Mouse (Mus musculus) monocyte, adult 5-6 weeks (primary cell): ENCODE measurements around the gene Gm9936. TPM values are rescaled to one million over a fixed set of nuclear protein-coding genes. Genes with fewer than 3 reads are reported as not detected.

Source experiments
- ATAC-seq: fragments of 153-309, 156-312 bp; replicated peaks from 2 replicates; pipeline ENCODE4 v1.8.0; 2017; ENCODE audit warnings: mild to moderate bottlenecking; ENCODE audit not compliant: low TSS enrichment, insufficient number of reproducible peaks, severe bottlenecking, poor library complexity, low FRiP score
- total RNA-seq: library from RNA; stranded (forward); fragments of 200-1000, 200-491, 200-594 nt; gene quantifications from 3 replicates; pipeline ENCODE4 v1.2.3, GENCODE M21; 2017

The Gm9936 gene
- total RNA-seq, 1 experiment from 2014 or later = not detected

DNA sequence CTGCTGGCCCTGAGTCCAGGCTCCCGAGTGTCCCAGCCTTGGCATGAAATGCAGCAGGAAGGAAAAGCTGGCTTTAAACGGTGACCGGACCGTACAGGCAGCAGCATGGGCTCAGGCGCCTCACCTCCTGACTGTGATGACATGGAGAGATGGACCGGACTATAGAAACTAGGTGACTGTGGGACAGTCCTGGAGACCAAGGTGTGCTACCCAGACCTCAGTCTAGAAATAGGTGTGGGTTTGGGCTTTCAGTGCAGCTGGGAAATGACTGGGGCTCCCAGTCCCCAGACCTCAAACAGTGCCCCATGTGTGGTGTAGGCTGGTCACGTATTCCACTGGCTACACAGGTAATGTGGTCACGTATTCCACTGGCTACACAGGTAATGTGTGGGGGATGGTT is 51.8 kb downstream of the Gm9936 start:
- ATAC-seq = no peak

Other genes starting within 250 kb of the Gm9936 start
- not detected in 3 replicates for gene Trpv4, start 200.3 kb downstream of the Gm9936 start, total RNA-seq
- gene Gltp, start 167.7 kb downstream of the Gm9936 start, total RNA-seq = 46.4 to 52.1 TPM (median 46.5 TPM) in 3 replicates
- 9.8 to 16.3 TPM (median 12.8 TPM) in 3 replicates for gene Tchp, start 150.9 kb downstream of the Gm9936 start, total RNA-seq
- gene Ankrd13a, start 84.0 kb downstream of the Gm9936 start, total RNA-seq = 185 to 246 TPM (median 193 TPM) in 3 replicates
- 118 to 169 TPM (median 121 TPM) in 3 replicates for gene Git2, start 83.2 kb downstream of the Gm9936 start, total RNA-seq
- 33.0 to 67.3 TPM (median 42.5 TPM) in 3 replicates for gene 1500011B03Rik, start 35.2 kb downstream of the Gm9936 start, total RNA-seq
- gene 4930519G04Rik, start 5.0 kb downstream of the Gm9936 start, total RNA-seq = 0.57 TPM in 1 of 3 replicates, not detected in the others
- gene Oasl2, start 38.3 kb upstream of the Gm9936 start, total RNA-seq = 10.6 to 17.9 TPM (median 14.4 TPM) in 3 replicates
- 0.95 to 2.6 TPM (median 1.5 TPM) in 3 replicates for gene Oasl1, start 64.6 kb upstream of the Gm9936 start, total RNA-seq
- 4.2 to 13.3 TPM (median 8.5 TPM) in 3 replicates for gene 2210016L21Rik, start 83.5 kb upstream of the Gm9936 start, total RNA-seq
- gene Hnf1a, start 112.4 kb upstream of the Gm9936 start, total RNA-seq = not detected in 3 replicates
- 29.9 to 52.1 TPM (median 44.8 TPM) in 3 replicates for gene Sppl3, start 152.5 kb upstream of the Gm9936 start, total RNA-seq
- 0.75 TPM in 1 of 3 replicates, not detected in the others for gene Gm10401, start 239.6 kb upstream of the Gm9936 start, total RNA-seq